Mouse (Mus musculus) heart, embryonic 16.5 days (tissue): ENCODE measurements around the gene Ifi27. TPM values are rescaled to one million over a fixed set of nuclear protein-coding genes. Genes with fewer than 3 reads are reported as not detected.
"Not testable (repeated sequence)": the region's sequence is repeated elsewhere in the genome, so short reads cannot be mapped to it uniquely, and the experiment has no call there.

ENCODE experiments used
- ATAC-seq: fragments of 200-750 bp; cut with Nextera tagmentation; replicated peaks from 2 replicates; pipeline ENCODE4 v1.8.0; 2017; ENCODE audit warnings: moderate number of reproducible peaks; ENCODE audit not compliant: insufficient read depth, low FRiP score; ENCODE audit errors: extremely low read depth
- H3K27ac ChIP-seq: fragments of 300-500 bp; sonication (generic); 2 replicates; pipeline ENCODE4 v1.5.1; 2014; ENCODE audit warnings: mild to moderate bottlenecking, low read length, control low read depth, moderate library complexity
- H3K27me3 ChIP-seq: fragments of 300-500 bp; sonication (generic); 2 replicates; pipeline ENCODE4 v1.6.1; 2014; ENCODE audit warnings: low read length, mixed read lengths; ENCODE audit not compliant: control insufficient read depth, insufficient read depth
- H3K36me3 ChIP-seq: fragments of 300-500 bp; sonication (generic); 2 replicates; pipeline ENCODE4 v1.6.1; 2014; ENCODE audit not compliant: control insufficient read depth, insufficient read depth
- H3K4me1 ChIP-seq: fragments of 300-500 bp; sonication (generic); 2 replicates; pipeline ENCODE4 v1.6.1; 2014; ENCODE audit warnings: low read length, mixed read lengths; ENCODE audit not compliant: control insufficient read depth, insufficient read depth
- H3K4me2 ChIP-seq: fragments of 300-500 bp; sonication (generic); 2 replicates; pipeline ENCODE4 v1.6.1; 2014; ENCODE audit warnings: low read depth, mild to moderate bottlenecking, control low read depth, low read length
- H3K4me3 ChIP-seq: fragments of 300-500 bp; sonication (generic); 2 replicates; pipeline ENCODE4 v1.5.1; 2014; ENCODE audit warnings: mild to moderate bottlenecking, control low read depth, low read length
- H3K9ac ChIP-seq: fragments of 300-500 bp; sonication (generic); 2 replicates; pipeline ENCODE4 v1.6.1; 2014; ENCODE audit warnings: low read length, control low read depth
- H3K9me3 ChIP-seq: fragments of 300-500 bp; sonication (generic); replicated peaks from 2 replicates; pipeline ENCODE4 v1.6.1; 2016; ENCODE audit warnings: low read length; ENCODE audit not compliant: control insufficient read depth
- WGBS: fragments of 180-500 bp; shearing (Covaris S2); extraction: QIAGEN DNeasy Blood & Tissue Kit; methylation state at CpG from one replicate; pipeline ENCODE4 v1.1.7; 2014; 5-methylcytosine and 5-hydroxymethylcytosine counted together
- polyA plus RNA-seq: library from polyadenylated mRNA; unstranded; fragments of >200 nt; fragmentation: Nextera tagmentation; extraction: Ambion mirVana; gene quantifications from 2 replicates; pipeline ENCODE4 v1.2.1, GENCODE M21; 2015

Gene Ifi27
- polyA plus RNA-seq, 1 experiment from 2014 or later: 48.3 TPM

DNA sequence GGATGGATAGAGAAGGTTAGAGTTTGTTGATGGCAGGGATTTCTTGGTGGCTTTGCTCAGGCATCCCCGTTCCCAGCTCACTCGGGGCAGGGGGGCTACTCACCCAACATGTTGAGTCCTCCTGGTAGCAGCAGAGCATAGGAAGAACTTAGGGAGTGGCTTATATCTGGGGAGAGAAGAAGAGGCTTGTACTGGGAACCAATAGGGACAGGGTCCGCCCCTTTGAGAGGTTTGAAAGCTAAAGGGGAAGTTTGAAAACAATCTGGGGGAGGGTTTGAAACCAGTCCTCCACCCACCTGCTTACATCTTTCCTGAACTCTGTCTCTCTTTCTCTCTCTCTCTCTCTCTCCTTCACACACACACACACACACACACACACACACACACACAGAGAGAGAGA lies 9.5 kb downstream of the Ifi27 start, which contains the start of gene Ifi27l2a:
TSS of gene Ifi27l2a (minus strand) at position 157 of the 400 bp plus-strand sequence.
- Histone ChIP-seq H3K9ac (no peak within 1 kb of the TSS), H3K36me3 (no peaks in the 10 kb centered on the region), H3K27me3 (no peaks in the 10 kb centered on the region; the same call in 1 of the 2 replicates), H3K4me2 (no peak within 1 kb of the TSS), H3K4me3 (no peak within 1 kb of the TSS), H3K4me1 (no peaks in the 10 kb centered on the region), H3K9me3 (no peaks in the 10 kb centered on the region), H3K27ac (no peak within 1 kb of the TSS)
- no peak for ATAC-seq
- 51% methylated on average over 3 of the region's 3 CpGs for WGBS

GRCm38 (mm10) chr12:103444261-103444660 lies 10.2 kb downstream of the Ifi27 start:
- not testable (repeated sequence) for H3K27me3 ChIP-seq, ATAC-seq, H3K4me3 ChIP-seq, H3K9me3 ChIP-seq, H3K36me3 ChIP-seq, H3K9ac ChIP-seq, H3K27ac ChIP-seq, H3K4me2 ChIP-seq, H3K4me1 ChIP-seq
- WGBS: 22% methylated on average over 6 of the region's 7 CpGs

DNA sequence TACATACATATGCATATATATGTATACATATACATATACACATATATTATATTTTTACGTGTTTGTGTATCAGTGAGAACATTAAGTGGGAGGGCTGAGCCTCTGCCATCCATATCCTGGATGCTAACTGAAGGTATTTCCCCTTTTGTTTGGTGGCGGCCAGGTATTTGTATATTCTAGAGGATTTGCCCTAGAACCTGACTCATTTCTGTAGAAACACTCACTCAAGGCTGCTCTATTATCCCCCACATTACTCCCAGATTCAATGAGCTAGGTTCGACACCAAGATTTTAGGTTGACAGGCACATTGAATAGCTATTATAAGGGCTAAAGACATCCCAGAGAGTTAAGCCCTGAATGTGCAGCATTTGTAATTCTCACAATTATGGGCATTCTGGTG lies 11.0 kb downstream of the Ifi27 start:
- Histone ChIP-seq H3K4me1 (no peaks in the 10 kb centered on the region), H3K9ac (no peak overlapping the region), H3K9me3 (no peaks in the 10 kb centered on the region), H3K36me3 (no peaks in the 10 kb centered on the region), H3K4me2 (no peak overlapping the region), H3K27ac (no peak overlapping the region), H3K27me3 (no peaks in the 10 kb centered on the region; the same call in 1 of the 2 replicates), H3K4me3 (no peak overlapping the region)
- no peak for ATAC-seq
- 81% methylated on average over 3 of the region's 3 CpGs for WGBS

DNA sequence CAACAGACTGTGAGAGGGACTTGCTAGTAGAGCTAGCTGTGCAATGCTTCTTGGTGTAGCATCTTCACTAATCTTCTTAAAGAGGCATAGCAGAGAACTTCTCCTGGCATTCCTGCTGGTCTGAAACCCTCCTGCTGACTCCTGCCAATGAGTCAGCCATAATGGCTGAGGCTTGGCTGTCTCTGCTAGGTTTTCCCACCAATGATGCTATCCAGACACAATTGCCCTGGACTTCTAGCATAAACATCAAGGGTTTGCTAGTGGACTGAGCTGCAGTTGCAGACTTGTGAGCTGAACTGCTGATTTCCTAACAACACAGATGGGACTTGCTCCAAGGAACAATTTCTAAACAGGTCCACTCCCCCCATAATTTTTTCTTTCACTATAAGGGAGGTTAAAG lies 19.4 kb downstream of the Ifi27 start:
- H3K9me3 ChIP-seq: no peaks in the 10 kb centered on the region
- H3K4me1 ChIP-seq: no peaks in the 10 kb centered on the region
- no peak overlapping the region for H3K9ac ChIP-seq
- no peaks in the 10 kb centered on the region for H3K36me3 ChIP-seq
- no peak overlapping the region for H3K4me2 ChIP-seq
- H3K27me3 ChIP-seq: no peaks in the 10 kb centered on the region; the same call in 1 of the 2 replicates
- ATAC-seq: no peak
- H3K27ac ChIP-seq: no peak overlapping the region
- H3K4me3 ChIP-seq: no peak overlapping the region

DNA sequence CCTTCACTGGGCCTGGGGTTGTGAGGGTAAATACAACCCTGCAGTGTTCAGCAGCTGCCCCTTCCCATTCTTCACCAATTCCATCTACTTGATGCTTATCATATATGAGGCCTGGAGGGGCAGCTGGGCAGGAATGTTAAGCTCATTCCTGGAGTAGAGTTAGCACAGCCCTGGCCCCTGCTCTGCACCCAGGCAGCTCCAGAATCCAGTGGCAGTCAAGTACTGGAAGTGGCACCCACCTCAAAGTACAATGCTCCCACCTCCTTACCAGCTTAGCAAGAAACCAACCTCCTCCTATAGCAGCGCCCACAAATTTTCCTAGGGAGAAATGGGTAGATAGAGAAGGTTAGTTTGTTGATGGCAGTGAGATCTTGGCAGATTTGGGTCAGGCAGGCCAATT lies 22.7 kb downstream of the Ifi27 start:
- ATAC-seq, H3K4me1 ChIP-seq, H3K36me3 ChIP-seq, H3K9ac ChIP-seq, H3K4me2 ChIP-seq, H3K27me3 ChIP-seq, H3K4me3 ChIP-seq, H3K9me3 ChIP-seq, H3K27ac ChIP-seq: not testable (repeated sequence)
- no CpG with 5 or more reads among the region's 1 CpGs for WGBS

- Histone ChIP-seq H3K27ac (no peak within 1 kb of the TSS), H3K9ac (no peak within 1 kb of the TSS), H3K4me3 (no peak within 1 kb of the TSS), H3K9me3 (no peaks in the 10 kb centered on the region), H3K4me1 (no peaks in the 10 kb centered on the region), H3K36me3 (no peaks in the 10 kb centered on the region), H3K27me3 (no peaks in the 10 kb centered on the region), H3K4me2 (no peak within 1 kb of the TSS)
- 40% methylated on average over 3 of the region's 3 CpGs for WGBS
- no peak for ATAC-seq
Measured at GRCm38 (mm10) chr12:103457140-103457539, 23.1 kb downstream of the Ifi27 start, which contains the start of gene Ifi27l2b. Gene Ifi27l2b (minus strand): TSS chr12:103457223.

GRCm38 (mm10) chr12:103474481-103474880 lies 40.5 kb downstream of the Ifi27 start:
- ATAC-seq: no peak
- Histone ChIP-seq H3K27me3 (no peaks in the 10 kb centered on the region), H3K4me2 (no peak overlapping the region), H3K4me3 (no peak overlapping the region), H3K9ac (no peak overlapping the region), H3K9me3 (no peaks in the 10 kb centered on the region), H3K27ac (no peak overlapping the region), H3K4me1 (no peaks in the 10 kb centered on the region), H3K36me3 (no peaks in the 10 kb centered on the region)
- 23% methylated on average over 2 of the region's 2 CpGs for WGBS

DNA sequence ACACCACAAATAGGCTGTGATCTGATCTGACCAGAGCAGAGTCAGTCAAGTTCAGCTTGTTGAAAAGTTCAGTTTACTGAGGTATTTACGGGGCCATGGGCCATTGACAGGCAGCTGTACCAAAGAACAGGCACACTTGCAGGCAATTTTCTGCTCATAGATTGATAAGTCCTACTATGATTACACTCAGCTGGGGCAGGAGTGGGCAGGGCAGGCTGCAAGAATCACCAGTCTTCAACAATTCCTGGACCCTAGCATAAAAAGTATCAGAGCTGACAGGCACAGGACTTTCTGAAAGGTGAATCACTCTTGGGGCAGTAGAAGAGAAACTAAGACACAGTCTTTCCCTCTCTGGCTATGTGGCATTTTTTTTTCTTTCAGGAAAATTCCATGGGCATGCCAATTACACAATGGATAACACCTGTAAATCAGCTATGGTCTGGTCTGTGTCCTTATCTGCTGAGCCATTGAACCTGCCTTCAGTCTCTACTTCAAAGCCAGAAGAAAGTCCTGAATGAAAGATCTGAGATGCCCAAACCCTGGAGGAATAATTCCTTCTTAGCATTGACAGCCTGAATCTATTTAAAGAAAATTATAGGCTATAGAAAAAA lies 42.9 kb downstream of the Ifi27 start:
- WGBS: 74% methylated on average over 1 of the region's 1 CpGs
- Histone ChIP-seq H3K36me3 (no peaks in the 10 kb centered on the region), H3K9me3 (no peaks in the 10 kb centered on the region), H3K4me2 (no peak overlapping the region), H3K27me3 (no peaks in the 10 kb centered on the region), H3K4me3 (no peak overlapping the region), H3K27ac (no peak overlapping the region), H3K9ac (no peak overlapping the region), H3K4me1 (no peaks in the 10 kb centered on the region)
- ATAC-seq: no peak

DNA sequence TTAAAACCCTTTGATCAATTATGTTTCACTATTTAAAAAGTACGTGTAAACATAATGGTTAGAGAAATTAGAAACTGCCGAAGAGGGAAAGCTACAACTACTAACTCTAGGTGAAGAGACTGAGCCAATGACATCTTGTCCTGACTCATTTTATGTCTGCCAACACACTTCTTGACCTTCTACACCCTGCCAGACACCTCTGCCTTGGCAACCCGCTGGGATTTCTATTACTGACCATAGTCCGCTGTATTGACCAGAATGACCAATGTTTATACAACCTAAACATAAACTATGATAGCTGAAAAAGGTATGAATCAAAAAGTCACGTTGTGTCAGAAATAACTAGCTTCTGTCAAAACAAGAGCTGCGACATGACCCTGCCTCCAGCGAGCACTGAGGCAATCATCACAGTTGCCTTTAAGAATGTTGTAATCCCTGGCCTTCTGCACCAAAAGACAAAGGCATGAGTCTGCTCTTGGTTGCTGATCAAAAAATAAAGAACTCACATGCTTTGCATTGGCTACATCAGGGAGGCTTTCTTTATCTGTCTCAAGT lies 43.5 kb downstream of the Ifi27 start:
- Histone ChIP-seq H3K9ac (no peak overlapping the region), H3K36me3 (no peaks in the 10 kb centered on the region), H3K27me3 (no peaks in the 10 kb centered on the region), H3K4me1 (no peaks in the 10 kb centered on the region), H3K27ac (no peak overlapping the region), H3K4me3 (no peak overlapping the region), H3K9me3 (no peaks in the 10 kb centered on the region), H3K4me2 (no peak overlapping the region)
- no peak for ATAC-seq
- 60% methylated on average over 7 of the region's 7 CpGs for WGBS
